Mouse (Mus musculus) lung, embryonic 16.5 days (tissue): ENCODE data around the gene Vsir. TPM values are rescaled to one million over a fixed set of nuclear protein-coding genes. Genes with fewer than 3 reads are reported as not detected.

Experiments
- ATAC-seq: fragments of 200-750 bp; cut with Nextera tagmentation; 2 replicates; pipeline ENCODE4 v1.8.0; 2017; ENCODE audit warnings: low read depth, mild to moderate bottlenecking, moderate library complexity
- H3K27ac ChIP-seq: fragments of 300-500 bp; sonication (generic); 2 replicates; pipeline ENCODE4 v1.5.1; 2014; ENCODE audit warnings: mild to moderate bottlenecking, control low read depth, low read length
- H3K27me3 ChIP-seq: fragments of 300-500 bp; sonication (generic); 2 replicates; pipeline ENCODE4 v1.6.1; 2014; ENCODE audit warnings: low read depth, low read length, mixed read lengths; ENCODE audit not compliant: control insufficient read depth, insufficient read depth
- H3K36me3 ChIP-seq: fragments of 300-500 bp; sonication (generic); 2 replicates; pipeline ENCODE4 v1.6.1; 2014; ENCODE audit warnings: low read length; ENCODE audit not compliant: control insufficient read depth, insufficient read depth
- H3K4me1 ChIP-seq: fragments of 300-500 bp; sonication (generic); replicated peaks from 2 replicates; pipeline ENCODE4 v1.6.1; 2014; ENCODE audit warnings: low read length, mixed read lengths; ENCODE audit not compliant: control insufficient read depth, insufficient read depth
- H3K4me2 ChIP-seq: fragments of 300-500 bp; sonication (generic); 2 replicates; pipeline ENCODE4 v1.6.1; 2014; ENCODE audit warnings: low read depth, low read length, control low read depth
- H3K4me3 ChIP-seq: fragments of 300-500 bp; sonication (generic); 2 replicates; pipeline ENCODE4 v1.5.1; 2014; ENCODE audit warnings: mild to moderate bottlenecking, low read length, control low read depth
- H3K9ac ChIP-seq: fragments of 300-500 bp; sonication (generic); 2 replicates; pipeline ENCODE4 v1.6.1; 2014; ENCODE audit warnings: low read length, control low read depth
- H3K9me3 ChIP-seq: fragments of 300-500 bp; sonication (generic); 2 replicates; pipeline ENCODE4 v1.6.1; 2016; ENCODE audit warnings: low read length; ENCODE audit not compliant: control insufficient read depth
- WGBS: fragments of 180-500 bp; shearing (Covaris S2); extraction: QIAGEN DNeasy Blood & Tissue Kit; methylation state at CpG from one replicate; pipeline ENCODE4 v1.1.7; 2014; 5-methylcytosine and 5-hydroxymethylcytosine counted together
- polyA plus RNA-seq: library from polyadenylated mRNA; unstranded; fragments of >200 nt; fragmentation: Nextera tagmentation; extraction: Ambion mirVana; gene quantifications from 2 replicates; pipeline ENCODE4 v1.2.1, GENCODE M21; 2015

Vsir gene
- 5.8 and 8.9 TPM in 2 replicates for polyA plus RNA-seq

DNA sequence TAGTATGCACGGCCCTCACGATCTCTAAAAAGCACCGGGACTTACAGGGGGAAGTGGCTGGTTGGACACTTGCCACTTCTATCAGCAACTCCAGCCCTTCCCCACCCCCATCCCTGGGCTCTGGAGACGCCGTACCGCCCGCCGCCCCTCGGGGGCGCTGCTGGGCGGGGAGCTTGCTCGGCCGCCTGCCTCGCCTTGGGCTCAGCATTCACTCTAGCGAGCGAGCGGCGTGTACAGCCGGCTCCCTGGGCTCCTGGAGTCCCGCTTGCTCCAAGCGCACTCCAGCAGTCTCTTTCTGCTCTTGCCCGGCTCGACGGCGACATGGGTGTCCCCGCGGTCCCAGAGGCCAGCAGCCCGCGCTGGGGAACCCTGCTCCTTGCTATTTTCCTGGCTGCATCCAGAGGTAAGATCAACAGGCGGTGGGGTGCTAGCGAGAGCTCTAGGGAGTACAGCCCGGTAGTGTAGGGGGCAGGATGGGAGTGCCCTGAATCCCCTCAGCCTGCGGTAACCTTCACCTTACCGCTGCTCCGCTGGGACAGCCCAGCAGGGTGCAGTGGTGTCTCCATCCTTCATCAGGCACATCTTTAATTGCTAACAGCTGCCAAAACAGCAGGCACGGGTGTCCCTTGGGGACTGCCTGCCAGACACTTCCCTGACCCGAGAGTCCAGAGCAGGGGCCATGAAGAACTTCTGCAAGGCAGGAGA lies at the start of gene Vsir:
TSS of gene Vsir (plus strand) at position 151 of the 705 bp plus-strand sequence.
- WGBS: under 1% methylated on average over 37 of the region's 37 CpGs
- peaks cover 38% of the 10 kb centered on the region for H3K4me1 ChIP-seq
- peak within 1 kb of the TSS; percentile 59 for H3K9ac ChIP-seq
- H3K4me2 ChIP-seq: peak within 1 kb of the TSS; percentile 56
- H3K27ac ChIP-seq: peak within 1 kb of the TSS; percentile 53
- no peaks in the 10 kb centered on the region for H3K36me3 ChIP-seq
- no peaks in the 10 kb centered on the region for H3K27me3 ChIP-seq
- ATAC-seq: peak; percentile 61
- peak within 1 kb of the TSS; percentile 46 for H3K4me3 ChIP-seq
- no peaks in the 10 kb centered on the region for H3K9me3 ChIP-seq

DNA sequence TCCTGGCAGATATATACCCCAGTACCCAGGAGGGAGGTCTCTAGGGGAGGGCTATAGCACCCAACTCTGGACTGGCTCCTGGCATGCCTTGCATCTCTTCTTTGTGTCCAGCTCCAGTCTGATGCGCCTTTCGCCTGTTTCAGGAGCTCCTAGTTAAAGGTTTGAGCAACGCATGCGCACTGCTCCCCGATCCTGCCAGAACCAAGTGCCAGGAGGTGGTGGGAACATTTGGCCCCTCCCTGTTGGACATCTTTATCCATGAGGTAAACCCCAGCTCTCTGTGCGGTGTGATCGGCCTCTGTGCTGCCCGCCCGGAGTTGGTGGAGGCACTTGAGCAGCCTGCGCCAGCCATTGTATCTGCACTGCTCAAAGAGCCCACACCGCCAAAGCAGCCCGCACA lies 47.0 kb upstream of the Vsir start:
- H3K27ac ChIP-seq: no peak overlapping the region
- no peak overlapping the region for H3K9ac ChIP-seq
- no peak overlapping the region for H3K4me3 ChIP-seq
- no peak for ATAC-seq
- WGBS: 95% methylated on average over 12 of the region's 12 CpGs
- H3K9me3 ChIP-seq: no peaks in the 10 kb centered on the region
- H3K27me3 ChIP-seq: no peaks in the 10 kb centered on the region
- H3K4me1 ChIP-seq: no peaks in the 10 kb centered on the region
- H3K4me2 ChIP-seq: no peak overlapping the region
- peaks cover 37% of the 10 kb centered on the region for H3K36me3 ChIP-seq

DNA sequence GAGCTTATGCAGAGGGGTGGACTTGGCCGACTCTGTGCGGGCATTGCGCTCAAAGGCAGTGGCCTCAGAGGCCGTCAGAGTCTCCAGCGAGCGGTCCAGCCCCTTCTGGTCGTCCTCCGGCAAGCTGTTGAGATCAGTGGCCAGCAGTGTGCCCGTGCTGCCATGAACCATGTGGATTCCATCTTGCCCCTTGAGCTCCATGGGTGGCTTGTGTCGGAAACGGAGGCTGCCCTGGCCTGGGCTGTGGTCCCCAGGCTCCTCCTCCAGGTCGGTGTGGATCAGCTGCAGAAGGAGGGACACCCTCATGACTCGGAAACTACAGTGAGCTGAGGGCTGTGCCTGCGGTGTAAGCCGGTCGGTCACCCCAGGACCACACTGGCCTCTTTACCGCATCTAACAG lies 43.2 kb upstream of the Vsir start:
- Histone ChIP-seq H3K4me2 (no peak overlapping the region), H3K27me3 (no peaks in the 10 kb centered on the region), H3K9ac (no peak overlapping the region), H3K4me3 (no peak overlapping the region), H3K4me1 (no peaks in the 10 kb centered on the region), H3K27ac (no peak overlapping the region), H3K36me3 (peaks cover 30% of the 10 kb centered on the region), H3K9me3 (no peaks in the 10 kb centered on the region)
- ATAC-seq: no peak
- 79% methylated on average over 17 of the region's 17 CpGs for WGBS

DNA sequence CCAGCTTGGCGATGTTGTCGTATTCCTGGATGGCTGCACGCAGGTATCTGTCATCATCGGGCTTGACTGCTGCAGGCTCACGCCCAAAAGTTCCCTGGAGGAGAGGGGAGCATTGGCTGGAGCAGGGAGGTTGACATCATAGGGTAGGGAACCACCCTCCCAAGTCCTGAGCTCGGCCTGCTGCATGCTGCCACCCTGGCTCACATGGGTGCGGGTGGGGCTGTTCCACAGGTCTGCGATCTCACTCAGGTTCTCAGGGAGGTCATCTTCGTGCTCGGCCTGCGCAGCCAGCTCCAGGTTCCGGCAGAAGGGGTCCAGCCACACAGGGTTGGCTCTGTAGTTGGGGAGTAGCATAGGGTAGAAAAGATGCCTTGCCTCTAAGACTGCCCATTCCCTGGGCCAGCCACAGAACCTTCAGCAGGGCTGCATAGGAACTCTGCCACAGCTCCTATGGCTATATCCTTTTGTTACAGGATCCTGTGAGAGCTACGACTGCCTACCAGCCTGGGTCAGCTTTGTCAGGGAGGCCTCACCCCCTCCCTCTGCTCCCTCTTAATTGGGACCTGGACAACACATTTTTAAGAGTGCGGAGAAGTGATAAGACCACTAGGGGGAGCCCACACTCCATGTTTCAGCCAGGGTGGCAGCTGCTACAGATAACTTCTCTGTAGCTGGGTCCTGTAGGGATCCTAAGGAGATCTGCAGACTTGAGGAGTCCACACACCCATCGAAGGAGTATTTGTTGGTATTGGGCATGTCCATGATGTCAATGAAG lies 41.6 kb upstream of the Vsir start:
- H3K36me3 ChIP-seq: peaks cover 17% of the 10 kb centered on the region
- WGBS: 64% methylated on average over 14 of the region's 15 CpGs
- H3K4me1 ChIP-seq: no peaks in the 10 kb centered on the region
- H3K27ac ChIP-seq: no peak overlapping the region
- H3K4me2 ChIP-seq: no peak overlapping the region
- H3K9ac ChIP-seq: no peak overlapping the region
- no peaks in the 10 kb centered on the region for H3K9me3 ChIP-seq
- peak; percentile 78 for ATAC-seq
- no peaks in the 10 kb centered on the region for H3K27me3 ChIP-seq
- H3K4me3 ChIP-seq: no peak overlapping the region

DNA sequence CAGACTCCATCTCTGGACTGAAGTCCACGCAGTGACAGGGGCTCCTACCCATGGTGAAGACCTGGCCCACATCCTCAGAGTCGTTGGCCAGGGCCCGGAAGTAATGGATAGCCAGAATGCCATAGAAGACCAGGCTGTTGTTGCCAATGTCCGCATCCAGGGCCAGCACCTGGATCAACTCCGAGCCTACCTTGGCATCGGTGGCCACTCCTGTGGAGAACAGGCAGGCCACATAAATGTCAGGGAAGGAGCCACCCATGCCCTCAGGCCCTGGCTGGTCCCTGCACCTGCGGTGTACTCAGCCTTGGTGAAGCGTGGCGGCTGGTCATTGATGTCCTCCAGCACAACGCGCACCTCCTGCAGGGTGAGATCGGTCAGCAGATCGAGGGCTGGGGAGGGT lies 36.0 kb upstream of the Vsir start:
- Histone ChIP-seq H3K4me3 (no peak overlapping the region), H3K9me3 (no peaks in the 10 kb centered on the region), H3K27me3 (no peaks in the 10 kb centered on the region), H3K9ac (no peak overlapping the region), H3K4me1 (no peaks in the 10 kb centered on the region), H3K4me2 (no peak overlapping the region), H3K36me3 (no peaks in the 10 kb centered on the region), H3K27ac (no peak overlapping the region)
- 87% methylated on average over 13 of the region's 13 CpGs for WGBS
- no peak for ATAC-seq

DNA sequence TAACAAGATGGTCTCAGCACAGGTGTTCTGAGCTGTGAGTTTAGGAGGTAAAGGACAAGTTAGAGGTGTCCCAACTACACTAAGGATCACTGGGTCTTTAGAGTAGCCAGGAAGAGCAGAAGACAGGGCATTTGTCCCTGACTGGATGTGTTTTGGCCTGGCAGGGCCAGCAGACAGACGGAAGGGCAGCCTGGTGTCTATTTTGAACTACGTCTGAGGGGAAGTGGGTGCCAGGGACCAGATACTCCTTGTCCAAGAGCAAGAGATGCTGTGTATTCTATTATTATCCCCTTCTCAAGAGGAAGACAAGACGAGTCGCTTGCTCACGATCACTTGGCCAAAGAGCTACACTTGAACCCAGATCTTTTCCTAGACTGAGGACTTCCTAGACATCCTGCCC lies 33.0 kb upstream of the Vsir start:
- Histone ChIP-seq H3K4me1 (no peaks in the 10 kb centered on the region), H3K27me3 (no peaks in the 10 kb centered on the region), H3K36me3 (no peaks in the 10 kb centered on the region), H3K4me3 (no peak overlapping the region), H3K27ac (no peak overlapping the region), H3K9me3 (no peaks in the 10 kb centered on the region), H3K9ac (no peak overlapping the region), H3K4me2 (no peak overlapping the region)
- ATAC-seq: no peak
- 90% methylated on average over 5 of the region's 5 CpGs for WGBS

DNA sequence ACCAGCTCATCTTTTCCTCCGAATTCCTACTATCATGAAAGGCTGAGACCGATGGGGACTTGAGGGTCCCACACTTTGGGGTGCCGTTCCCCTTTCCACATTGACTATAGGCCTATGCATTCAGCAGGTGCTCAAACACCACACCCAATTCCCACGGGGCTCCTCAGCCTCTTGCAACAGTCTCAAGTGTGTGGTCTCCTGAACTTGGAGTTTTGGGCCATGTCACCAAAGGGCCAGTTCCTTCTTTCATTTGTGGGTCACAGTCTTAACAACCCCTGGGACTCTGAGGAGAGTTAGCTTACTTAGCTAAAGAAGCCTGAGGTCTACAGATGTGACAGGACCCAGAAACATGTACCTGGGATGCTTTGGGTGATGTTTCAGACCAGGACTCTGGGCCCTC lies 30.5 kb upstream of the Vsir start:
- no peak for ATAC-seq
- Histone ChIP-seq H3K4me3 (no peak overlapping the region), H3K9me3 (no peaks in the 10 kb centered on the region), H3K4me2 (no peak overlapping the region), H3K27me3 (no peaks in the 10 kb centered on the region), H3K9ac (no peak overlapping the region), H3K36me3 (no peaks in the 10 kb centered on the region), H3K4me1 (no peaks in the 10 kb centered on the region), H3K27ac (no peak overlapping the region)
- WGBS: 80% methylated on average over 4 of the region's 4 CpGs

DNA sequence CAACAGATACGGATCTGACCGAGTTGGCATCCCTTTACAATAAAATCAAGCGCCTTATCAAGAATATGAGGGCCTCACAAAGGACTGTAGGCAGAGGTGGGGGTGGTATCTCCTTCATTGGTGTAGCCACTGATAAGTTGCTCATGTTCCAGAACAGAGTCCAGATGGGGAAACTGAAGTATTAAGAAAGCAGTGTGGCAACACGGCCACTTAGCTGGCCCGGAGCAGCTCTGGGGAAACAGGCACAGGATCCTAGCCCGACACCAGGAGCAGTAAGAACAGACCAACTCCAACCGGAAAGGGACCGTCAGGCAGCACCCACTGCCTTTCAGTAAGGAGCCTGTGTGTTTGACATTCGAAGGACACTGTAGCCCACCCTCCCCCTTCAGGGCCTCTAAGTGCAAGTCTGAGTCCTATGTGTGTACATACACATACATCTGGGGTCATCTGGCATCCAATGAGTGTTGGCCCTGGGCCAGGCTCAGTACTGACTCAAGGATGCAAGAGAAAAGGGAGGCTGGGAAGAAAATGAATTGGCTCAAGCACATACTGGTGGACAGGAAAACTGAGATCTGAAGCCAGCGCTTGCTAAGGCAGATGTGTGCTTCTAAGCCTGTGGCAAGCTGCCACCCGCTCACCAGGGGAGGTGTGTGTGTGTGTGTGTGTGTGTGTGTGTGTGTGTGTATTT lies 17.5 kb upstream of the Vsir start:
- Histone ChIP-seq H3K4me3 (no peak overlapping the region), H3K36me3 (no peaks in the 10 kb centered on the region), H3K27ac (peak overlapping the region; percentile 10; the same call in 1 of the 2 replicates), H3K9ac (no peak overlapping the region), H3K27me3 (no peaks in the 10 kb centered on the region), H3K4me1 (peaks cover 11% of the 10 kb centered on the region), H3K4me2 (no peak overlapping the region), H3K9me3 (no peaks in the 10 kb centered on the region)
- peak; percentile 93 for ATAC-seq
- WGBS: 43% methylated on average over 11 of the region's 11 CpGs

DNA sequence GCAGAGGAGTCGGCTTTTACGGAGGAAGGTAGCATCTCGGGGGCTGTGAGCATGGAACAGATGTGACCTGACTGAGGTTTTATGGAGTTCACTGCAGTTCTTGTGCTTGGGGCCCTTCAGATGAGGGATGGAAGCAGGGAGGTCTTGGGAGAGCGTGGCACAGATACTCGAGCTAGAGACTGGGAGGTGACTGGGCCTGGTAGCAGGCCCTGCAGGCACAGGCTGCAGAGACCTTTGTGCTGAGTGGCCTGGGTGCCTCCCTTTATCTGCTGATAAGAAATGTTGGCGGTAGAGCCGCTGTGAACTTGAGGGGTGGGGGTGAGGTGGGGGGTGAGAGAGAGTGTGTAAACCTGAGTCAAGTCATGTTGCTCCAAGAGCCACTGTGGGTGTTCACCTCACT lies 12.1 kb upstream of the Vsir start:
- Histone ChIP-seq H3K27ac (no peak overlapping the region), H3K4me1 (peaks cover 4% of the 10 kb centered on the region), H3K4me3 (no peak overlapping the region), H3K9me3 (no peaks in the 10 kb centered on the region), H3K4me2 (no peak overlapping the region), H3K36me3 (no peaks in the 10 kb centered on the region), H3K27me3 (no peaks in the 10 kb centered on the region), H3K9ac (no peak overlapping the region)
- WGBS: 54% methylated on average over 7 of the region's 7 CpGs
- no peak for ATAC-seq
